Mouse (Mus musculus) midbrain, embryonic 11.5 days (tissue): ENCODE measurements around the gene Rnd1. TPM values are rescaled to one million over a fixed set of nuclear protein-coding genes. Genes with fewer than 3 reads are reported as not detected.

Experiments
- ATAC-seq: fragments of 200-750 bp; cut with Nextera tagmentation; 2 replicates; pipeline ENCODE4 v1.8.0; 2017; ENCODE audit warnings: moderate TSS enrichment, moderate library complexity; ENCODE audit not compliant: low FRiP score
- DNase-seq: peaks from one replicate; pipeline ENCODE4 v3.0.0; 2015; ENCODE audit warnings: low spot score; ENCODE audit errors: missing footprints
- H3K27ac ChIP-seq: fragments of 300-500 bp; sonication (generic); 2 replicates; pipeline ENCODE4 v1.5.1; 2014; ENCODE audit warnings: low read depth, low read length
- H3K27me3 ChIP-seq: fragments of 300-500 bp; sonication (generic); 2 replicates; pipeline ENCODE4 v1.6.1; 2014; ENCODE audit warnings: mild to moderate bottlenecking, low read length, moderate library complexity, mixed read lengths; ENCODE audit not compliant: control insufficient read depth, insufficient read depth
- H3K36me3 ChIP-seq: fragments of 300-500 bp; sonication (generic); 2 replicates; pipeline ENCODE4 v1.6.1; 2014; ENCODE audit warnings: mild to moderate bottlenecking, low read length, moderate library complexity, mixed read lengths; ENCODE audit not compliant: control insufficient read depth, insufficient read depth
- H3K4me1 ChIP-seq: fragments of 300-500 bp; sonication (generic); 2 replicates; pipeline ENCODE4 v1.6.1; 2014; ENCODE audit warnings: low read length; ENCODE audit not compliant: control insufficient read depth, insufficient read depth
- H3K4me2 ChIP-seq: fragments of 300-500 bp; sonication (generic); 2 replicates; pipeline ENCODE4 v1.6.1; 2014; ENCODE audit warnings: mild to moderate bottlenecking, moderate library complexity
- H3K4me3 ChIP-seq: fragments of 300-500 bp; sonication (generic); 2 replicates; pipeline ENCODE4 v1.5.1; 2014; ENCODE audit warnings: low read depth, low read length
- H3K9ac ChIP-seq: fragments of 300-500 bp; sonication (generic); 2 replicates; pipeline ENCODE4 v1.6.1; 2014; ENCODE audit warnings: low read length
- H3K9me3 ChIP-seq: fragments of 300-500 bp; sonication (generic); 2 replicates; pipeline ENCODE4 v1.6.1; 2016; ENCODE audit warnings: low read length; ENCODE audit not compliant: control insufficient read depth
- WGBS: fragments of 180-500 bp; shearing (Covaris S2); extraction: QIAGEN DNeasy Blood & Tissue Kit; methylation state at CpG from one replicate; pipeline ENCODE4 v1.1.7; 2014; 5-methylcytosine and 5-hydroxymethylcytosine counted together
- polyA plus RNA-seq: library from polyadenylated mRNA; unstranded; fragments of >200 nt; fragmentation: Nextera tagmentation; extraction: Ambion mirVana; gene quantifications from 2 replicates; pipeline ENCODE4 v1.2.1, GENCODE M21; 2014

Rnd1 gene
- 6.1 and 6.3 TPM in 2 replicates for polyA plus RNA-seq

DNA sequence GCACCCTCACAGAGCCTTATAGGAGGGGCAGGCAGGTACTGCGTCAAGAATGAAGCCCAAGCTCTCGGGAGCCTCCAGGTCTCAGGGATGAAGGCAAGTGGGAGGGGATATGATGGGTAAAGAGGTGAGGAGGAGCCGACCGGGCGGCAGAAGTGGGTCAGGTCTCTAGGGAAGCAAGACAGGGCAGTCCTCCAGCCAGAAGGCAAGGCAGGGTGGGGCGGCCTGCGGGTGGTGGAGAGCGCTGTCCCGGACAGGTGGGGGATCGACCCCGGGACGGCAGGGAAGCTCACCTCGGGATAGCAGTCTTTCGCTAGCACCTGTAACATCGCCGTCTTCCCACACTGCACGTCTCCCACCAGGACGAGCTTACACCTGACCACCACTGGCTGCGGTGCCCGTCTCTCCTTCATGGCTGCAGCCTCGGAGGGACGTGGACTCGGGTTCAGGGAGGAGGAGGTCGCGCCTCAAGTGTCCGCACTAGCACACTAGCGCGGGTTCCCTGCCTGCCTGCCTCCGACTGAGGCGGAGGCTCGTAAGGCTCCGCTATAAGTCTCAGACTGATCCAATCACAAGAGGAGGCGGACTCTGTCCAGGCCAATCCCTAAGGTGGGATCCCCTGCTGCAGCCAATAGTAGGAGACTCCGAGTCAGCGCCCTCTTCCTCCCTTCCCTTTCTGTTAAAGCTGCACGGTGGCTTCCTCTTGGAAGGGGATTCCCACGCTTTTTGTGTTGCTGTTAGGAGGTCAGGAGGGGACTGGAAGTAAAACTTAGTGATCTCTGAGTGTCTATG lies at the start of gene Rnd1:
TSS of gene Rnd1 (minus strand) at position 522 of the 789 bp plus-strand sequence.
- H3K4me3 ChIP-seq, result peak within 1 kb of the TSS; percentile 54
- peak within 1 kb of the TSS; percentile 95 for H3K4me2 ChIP-seq
- WGBS, result under 1% methylated on average over 37 of the region's 37 CpGs
- H3K27me3 ChIP-seq, result peaks cover 2% of the 10 kb centered on the region; the same call in 1 of the 2 replicates
- ATAC-seq, result peak; percentile 94
- DNase-seq, result peak; percentile 97
- peaks cover 2% of the 10 kb centered on the region; the same call in 1 of the 2 replicates for H3K36me3 ChIP-seq
- H3K9me3 ChIP-seq, result no peaks in the 10 kb centered on the region
- peaks cover 41% of the 10 kb centered on the region for H3K4me1 ChIP-seq
- H3K9ac ChIP-seq, result peak within 1 kb of the TSS; percentile 50
- no peak within 1 kb of the TSS for H3K27ac ChIP-seq

DNA sequence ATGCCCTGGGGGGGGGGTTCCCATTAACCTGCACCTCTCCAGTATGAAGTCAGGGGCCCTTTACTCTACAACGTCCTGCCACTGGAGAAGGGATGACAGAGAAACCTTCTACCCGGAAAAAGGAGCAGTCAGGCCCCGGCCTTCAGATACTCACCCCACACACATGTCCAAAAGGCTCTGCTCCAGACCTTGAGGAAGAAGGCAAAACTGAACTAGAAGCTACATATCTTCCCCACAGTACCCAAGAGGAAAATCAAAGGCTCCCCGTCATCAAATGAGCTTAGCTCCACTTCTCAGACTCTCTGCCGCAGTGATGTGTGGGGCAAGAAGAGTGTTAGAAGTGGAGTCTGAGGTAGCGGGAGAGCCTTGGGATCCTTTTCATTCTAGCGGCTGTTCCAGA lies 49.5 kb upstream of the Rnd1 start:
- no peak for ATAC-seq
- Histone ChIP-seq H3K9ac (no peak overlapping the region), H3K4me1 (peaks cover 11% of the 10 kb centered on the region; the same call in 1 of the 2 replicates), H3K27me3 (peaks cover 7% of the 10 kb centered on the region), H3K4me3 (no peak overlapping the region), H3K36me3 (no peaks in the 10 kb centered on the region), H3K9me3 (no peaks in the 10 kb centered on the region), H3K27ac (no peak overlapping the region), H3K4me2 (peak overlapping the region; percentile 59)
- WGBS, result 44% methylated on average over 7 of the region's 7 CpGs
- DNase-seq, result peak; percentile 82

DNA sequence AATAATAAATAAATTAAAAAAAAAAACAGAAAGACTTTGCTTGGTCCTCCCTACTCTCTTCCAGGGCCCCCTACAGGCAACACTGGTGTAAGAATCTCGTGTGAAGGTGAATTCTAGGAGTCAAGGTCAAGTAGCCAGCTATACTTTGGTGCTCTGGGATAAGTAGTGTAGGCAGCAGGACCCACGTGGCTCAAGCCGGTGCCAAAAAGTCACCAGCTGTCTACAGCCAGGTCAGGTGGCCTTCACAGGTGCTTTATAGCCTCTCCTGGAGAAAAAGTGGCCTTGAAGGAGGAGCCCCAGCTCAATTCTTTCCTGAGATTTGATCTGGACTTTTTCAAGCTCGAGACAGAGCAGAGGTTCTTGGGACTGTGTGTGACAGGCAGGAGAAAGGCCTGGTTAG lies 48.8 kb upstream of the Rnd1 start:
- Histone ChIP-seq H3K4me1 (peaks cover 11% of the 10 kb centered on the region; the same call in 1 of the 2 replicates), H3K9ac (no peak overlapping the region), H3K27ac (no peak overlapping the region), H3K36me3 (no peaks in the 10 kb centered on the region), H3K4me3 (no peak overlapping the region), H3K4me2 (no peak overlapping the region), H3K27me3 (peaks cover 7% of the 10 kb centered on the region), H3K9me3 (no peaks in the 10 kb centered on the region)
- peak; percentile 67 for DNase-seq
- WGBS, result 84% methylated on average over 4 of the region's 4 CpGs
- no peak for ATAC-seq

DNA sequence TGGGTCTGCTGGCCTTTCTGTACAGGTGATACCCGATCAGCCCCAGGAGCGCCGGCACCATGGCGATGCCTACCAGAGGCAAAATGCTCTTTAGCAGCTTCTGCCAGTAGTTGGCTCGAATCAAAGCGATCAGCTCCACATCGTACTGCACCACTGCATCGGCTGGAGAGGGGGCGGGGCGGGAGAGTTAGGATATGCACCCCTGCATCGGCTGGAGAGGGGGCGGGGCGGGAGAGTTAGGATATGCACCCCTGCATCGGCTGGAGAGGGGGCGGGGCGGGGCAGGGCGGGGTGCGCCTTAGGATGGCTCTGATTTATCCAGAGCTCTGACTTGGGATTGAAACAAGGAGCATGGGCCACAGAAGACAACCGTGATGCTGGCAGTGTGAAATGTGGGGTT lies 47.2 kb upstream of the Rnd1 start:
- no peak overlapping the region for H3K4me3 ChIP-seq
- H3K4me2 ChIP-seq, result no peak overlapping the region
- H3K27me3 ChIP-seq, result peaks cover 7% of the 10 kb centered on the region
- H3K9me3 ChIP-seq, result no peaks in the 10 kb centered on the region
- peak; percentile 86 for DNase-seq
- H3K36me3 ChIP-seq, result no peaks in the 10 kb centered on the region
- WGBS, result 23% methylated on average over 19 of the region's 19 CpGs
- H3K9ac ChIP-seq, result no peak overlapping the region
- peaks cover 11% of the 10 kb centered on the region; the same call in 1 of the 2 replicates for H3K4me1 ChIP-seq
- no peak for ATAC-seq
- H3K27ac ChIP-seq, result no peak overlapping the region

DNA sequence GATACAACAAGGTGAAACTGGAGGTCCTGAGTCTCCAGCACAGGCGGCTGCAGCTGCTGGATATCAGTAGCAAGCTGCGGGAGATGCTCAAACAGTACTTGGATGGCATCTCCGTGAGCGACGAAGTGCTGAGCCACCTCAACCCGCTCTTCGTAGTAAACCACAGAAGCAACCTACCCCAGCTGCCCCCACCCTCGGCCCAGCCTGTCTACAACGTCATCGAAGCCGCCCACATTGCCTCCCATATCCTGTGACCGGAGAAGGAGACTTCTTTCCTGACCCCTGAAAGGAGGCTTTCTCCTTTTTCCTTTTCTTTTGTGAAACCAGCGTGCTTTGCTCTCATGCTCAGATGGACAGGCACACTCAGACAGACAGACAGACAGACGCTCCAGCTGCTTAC lies 45.6 kb upstream of the Rnd1 start:
- H3K4me1 ChIP-seq, result peaks cover 8% of the 10 kb centered on the region; the same call in 1 of the 2 replicates
- WGBS, result 70% methylated on average over 14 of the region's 14 CpGs
- H3K9me3 ChIP-seq, result no peaks in the 10 kb centered on the region
- no peak overlapping the region for H3K4me2 ChIP-seq
- no peak for ATAC-seq
- no peak overlapping the region for H3K4me3 ChIP-seq
- no peak for DNase-seq
- H3K9ac ChIP-seq, result no peak overlapping the region
- H3K36me3 ChIP-seq, result no peaks in the 10 kb centered on the region
- no peak overlapping the region for H3K27ac ChIP-seq
- H3K27me3 ChIP-seq, result peaks cover 7% of the 10 kb centered on the region

DNA sequence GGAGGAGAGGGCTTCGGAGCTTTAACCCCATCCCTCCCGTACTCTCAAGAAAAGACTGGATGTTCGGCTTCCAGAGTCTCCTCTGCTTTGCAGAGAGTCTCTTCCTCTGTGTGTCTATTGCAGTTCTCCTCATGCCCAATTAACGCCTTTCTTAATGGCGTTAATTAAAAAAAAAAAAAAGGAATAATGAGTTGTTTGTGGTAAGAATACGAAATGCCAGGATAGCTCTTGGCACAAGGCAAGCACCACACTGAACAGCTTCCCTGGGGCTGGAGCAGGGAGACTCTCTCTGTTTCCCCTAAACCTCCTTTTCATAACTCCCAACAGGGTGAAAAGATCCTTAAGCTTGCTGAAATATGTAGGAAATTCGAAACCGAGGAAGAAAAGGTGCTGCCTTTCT lies 44.9 kb upstream of the Rnd1 start:
- DNase-seq, result no peak
- 84% methylated on average over 8 of the region's 8 CpGs for WGBS

DNA sequence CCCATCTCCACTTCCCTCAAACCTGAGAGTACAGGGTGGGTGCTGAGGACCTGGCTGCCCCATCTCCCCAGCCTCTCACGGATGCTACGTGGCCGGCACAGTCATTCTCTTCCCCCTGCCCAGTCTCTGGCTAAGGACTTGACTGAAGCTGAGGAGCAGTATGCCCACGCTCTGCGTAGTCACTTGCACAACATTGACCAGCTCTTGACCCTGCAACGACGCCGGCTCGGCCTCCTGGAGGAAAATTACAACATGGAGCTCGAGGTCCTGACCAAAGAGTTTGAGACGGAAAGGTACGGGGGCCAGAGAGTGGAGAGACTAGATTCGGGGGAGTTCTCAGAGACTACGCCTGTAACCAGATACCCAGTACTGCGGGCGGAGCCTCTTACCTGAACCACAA lies 40.0 kb upstream of the Rnd1 start:
- H3K27me3 ChIP-seq, result no peaks in the 10 kb centered on the region
- H3K4me2 ChIP-seq, result no peak overlapping the region
- no peak overlapping the region for H3K4me3 ChIP-seq
- H3K4me1 ChIP-seq, result no peaks in the 10 kb centered on the region
- ATAC-seq (no peak), DNase-seq (no peak)
- H3K9ac ChIP-seq, result no peak overlapping the region
- H3K27ac ChIP-seq, result no peak overlapping the region
- no peaks in the 10 kb centered on the region for H3K36me3 ChIP-seq
- no peaks in the 10 kb centered on the region for H3K9me3 ChIP-seq
- 70% methylated on average over 16 of the region's 16 CpGs for WGBS

More for the DNA sequence above, 44.9 kb upstream of the Rnd1 start:
- Histone ChIP-seq H3K36me3 (no peaks in the 10 kb centered on the region), H3K9ac (no peak overlapping the region), H3K4me3 (no peak overlapping the region), H3K27me3 (peaks cover 7% of the 10 kb centered on the region), H3K4me2 (no peak overlapping the region), H3K9me3 (no peaks in the 10 kb centered on the region), H3K27ac (no peak overlapping the region), H3K4me1 (peaks cover 5% of the 10 kb centered on the region; the same call in 1 of the 2 replicates)
- no peak for ATAC-seq

DNA sequence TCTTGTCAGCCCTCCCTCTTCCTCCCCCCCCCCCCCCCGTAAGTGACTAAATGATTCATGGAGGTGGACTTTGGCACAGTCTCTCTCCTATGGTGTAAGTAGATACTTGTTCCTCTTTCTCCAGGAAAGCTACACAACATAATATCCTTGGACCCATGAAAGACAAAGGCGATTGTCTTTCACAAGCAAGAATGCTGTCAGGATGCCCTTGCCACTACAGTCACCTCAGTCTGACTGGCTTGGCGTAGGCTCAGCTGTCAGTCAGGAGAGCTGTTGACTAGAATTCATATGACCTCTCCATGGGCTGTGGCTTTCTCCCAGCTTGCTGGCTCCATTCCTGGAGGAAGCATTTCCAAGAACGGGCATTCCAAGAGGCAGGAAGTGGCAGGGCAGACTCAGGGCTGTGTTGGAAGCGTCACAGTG lies 37.0 kb upstream of the Rnd1 start:
- Histone ChIP-seq H3K4me2 (no peak overlapping the region), H3K4me1 (no peaks in the 10 kb centered on the region), H3K27me3 (no peaks in the 10 kb centered on the region), H3K27ac (no peak overlapping the region), H3K36me3 (no peaks in the 10 kb centered on the region), H3K9ac (no peak overlapping the region), H3K4me3 (no peak overlapping the region), H3K9me3 (no peaks in the 10 kb centered on the region)
- no peak for ATAC-seq
- DNase-seq, result no peak
- 90% methylated on average over 4 of the region's 5 CpGs for WGBS

DNA sequence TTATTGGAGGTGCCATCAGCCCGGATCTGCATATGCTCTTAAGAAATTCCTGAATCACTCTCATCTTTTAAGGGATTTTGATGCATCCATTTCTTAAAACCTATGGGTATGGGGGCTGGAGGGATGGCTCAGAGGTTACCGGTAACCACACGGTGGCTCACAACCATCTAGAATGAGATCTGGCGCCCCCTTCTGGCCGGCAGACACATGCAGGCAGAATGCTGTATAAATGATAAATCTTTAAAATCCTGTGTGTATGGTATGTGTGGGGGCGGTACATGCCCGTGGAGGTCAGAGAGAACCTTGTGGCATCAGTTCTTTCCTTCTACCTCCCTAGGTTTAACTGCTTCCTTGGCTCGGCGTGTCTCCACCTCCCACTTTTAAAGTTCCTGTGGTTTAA lies 33.2 kb upstream of the Rnd1 start:
- DNase-seq, result peak; percentile 92
- 10% methylated on average over 9 of the region's 9 CpGs for WGBS

More for the DNA sequence above, 33.2 kb upstream of the Rnd1 start:
- no peak overlapping the region for H3K9ac ChIP-seq
- no peak overlapping the region for H3K27ac ChIP-seq
- H3K9me3 ChIP-seq, result no peaks in the 10 kb centered on the region
- H3K4me1 ChIP-seq, result no peaks in the 10 kb centered on the region
- ATAC-seq, result no peak
- H3K4me2 ChIP-seq, result no peak overlapping the region
- H3K27me3 ChIP-seq, result no peaks in the 10 kb centered on the region
- H3K4me3 ChIP-seq, result no peak overlapping the region
- H3K36me3 ChIP-seq, result no peaks in the 10 kb centered on the region
